Mouse (Mus musculus): ENCODE measurements around the gene Pim2. TPM values are rescaled to one million over a fixed set of nuclear protein-coding genes. Genes with fewer than 3 reads are reported as not detected.

Pim2 gene
- 8.8 and 10.8 TPM in 2 replicates for polyA plus RNA-seq (2012; rRNA removed)

- peak; percentile 49 for DNase-seq (ENCODE audit: low spot score)
Measured at GRCm38 (mm10) chrX:7878007-7878419, at the start of gene Pim2. Pim2 (plus strand) TSS chrX:7878262.

GRCm38 (mm10) chrX:7837146-7837545 is 40.9 kb upstream of the Pim2 start:
- no peak for DNase-seq (ENCODE audit: low spot score)

GRCm38 (mm10) chrX:7840842-7841162 is 37.3 kb upstream of the Pim2 start:
- DNase-seq (ENCODE audit: low spot score) = no peak

- DNase-seq (ENCODE audit: low spot score) = peak; percentile 73
Measured at GRCm38 (mm10) chrX:7841163-7842162, 36.6 kb upstream of the Pim2 start, which contains the start of gene Otud5. Otud5 (plus strand) TSS chrX:7841364.

GRCm38 (mm10) chrX:7842318-7842717 is 35.7 kb upstream of the Pim2 start:
- DNase-seq (ENCODE audit: low spot score) = no peak

- no peak for DNase-seq (ENCODE audit: low spot score)
Measured at GRCm38 (mm10) chrX:7847845-7848244, 30.2 kb upstream of the Pim2 start.

- DNase-seq (ENCODE audit: low spot score) = no peak
Measured at GRCm38 (mm10) chrX:7854578-7854977, 23.5 kb upstream of the Pim2 start.

- DNase-seq (ENCODE audit: low spot score) = no peak
Measured at GRCm38 (mm10) chrX:7859191-7859753, 18.8 kb upstream of the Pim2 start.

GRCm38 (mm10) chrX:7863181-7863580 is 14.9 kb upstream of the Pim2 start:
- no peak for DNase-seq (ENCODE audit: low spot score)

GRCm38 (mm10) chrX:7864551-7864950 is 13.5 kb upstream of the Pim2 start:
- no peak for DNase-seq (ENCODE audit: low spot score)

GRCm38 (mm10) chrX:7865343-7865742 is 12.7 kb upstream of the Pim2 start:
- no peak for DNase-seq (ENCODE audit: low spot score)

GRCm38 (mm10) chrX:7865786-7866185 is 12.3 kb upstream of the Pim2 start:
- DNase-seq (ENCODE audit: low spot score) = no peak

- DNase-seq (ENCODE audit: low spot score) = no peak
Measured at GRCm38 (mm10) chrX:7867141-7867540, 10.9 kb upstream of the Pim2 start.

- DNase-seq (ENCODE audit: low spot score) = no peak
Measured at GRCm38 (mm10) chrX:7868506-7868905, 9.6 kb upstream of the Pim2 start.

- no peak for DNase-seq (ENCODE audit: low spot score)
Measured at GRCm38 (mm10) chrX:7869826-7870225, 8.2 kb upstream of the Pim2 start.

GRCm38 (mm10) chrX:7878495-7878894 is 433 bp downstream of the Pim2 start:
- no peak for DNase-seq (ENCODE audit: low spot score)

- DNase-seq (ENCODE audit: low spot score) = no peak
Measured at GRCm38 (mm10) chrX:7879819-7880218, 1.8 kb downstream of the Pim2 start.

GRCm38 (mm10) chrX:7883841-7884567 is 5.9 kb downstream of the Pim2 start, which contains the start of gene Slc35a2:
Slc35a2 (plus strand) TSS chrX:7884028.
- DNase-seq (ENCODE audit: low spot score) = peak; percentile 58

- DNase-seq (ENCODE audit: low spot score) = no peak
Measured at GRCm38 (mm10) chrX:7898211-7898610, 20.1 kb downstream of the Pim2 start.

GRCm38 (mm10) chrX:7898880-7899874 is 21.1 kb downstream of the Pim2 start, which contains the start of the genes Pqbp1 and Timm17b:
Pqbp1 (minus strand) TSS chrX:7899269.
Timm17b (plus strand) TSS chrX:7899357.
- peak; percentile 54 for DNase-seq (ENCODE audit: low spot score)

- no peak for DNase-seq (ENCODE audit: low spot score)
Measured at GRCm38 (mm10) chrX:7904441-7904840, 26.4 kb downstream of the Pim2 start.

All from urinary bladder, adult 2 months (tissue).